Mouse (Mus musculus) G1E (cell line): Measurements from ENCODE around the gene Trappc6a. TPM values are rescaled to one million over a fixed set of nuclear protein-coding genes. Genes with fewer than 3 reads are reported as not detected.

Source experiments
- ATAC-seq: 2 replicates; pipeline ENCODE4 v1.8.0; 2016; ENCODE audit warnings: mild to moderate bottlenecking; ENCODE audit not compliant: insufficient number of reproducible peaks, poor library complexity, low FRiP score, severe bottlenecking; ENCODE audit errors: extremely low read depth
- DNase-seq: peaks from one replicate; pipeline ENCODE4 v3.0.0; 2012; ENCODE audit warnings: low spot score
- H3K27me3 ChIP-seq: 2 replicates; pipeline ENCODE4 v1.6.1; 2012; ENCODE audit warnings: mild to moderate bottlenecking, low read length, inconsistent platforms; ENCODE audit not compliant: insufficient read depth
- H3K36me3 ChIP-seq: replicated peaks from 2 replicates; pipeline ENCODE3; 2012; ENCODE audit warnings: mild to moderate bottlenecking, inconsistent platforms
- H3K4me1 ChIP-seq: 2 replicates; pipeline ENCODE4 v1.6.1; 2012; ENCODE audit warnings: low read depth, low read length, inconsistent platforms, mixed read lengths; ENCODE audit not compliant: insufficient read depth
- H3K4me3 ChIP-seq: 2 replicates; pipeline ENCODE4 v1.5.1; 2012; ENCODE audit warnings: low read depth, mild to moderate bottlenecking, inconsistent platforms, low read length, moderate library complexity, mixed read lengths
- H3K9me3 ChIP-seq: replicated peaks from 2 replicates; pipeline ENCODE4 v1.6.1; 2012; ENCODE audit warnings: inconsistent platforms
- CTCF ChIP-seq: IDR thresholded peaks from 2 replicates; pipeline ENCODE4 v1.5.1; 2012; ENCODE audit warnings: low read depth, low read length, inconsistent platforms, mixed read lengths
- GATA1 ChIP-seq: IDR thresholded peaks from 2 replicates; pipeline ENCODE4 v1.6.1; 2012; ENCODE audit warnings: borderline replicate concordance, low read length, inconsistent platforms, mixed read lengths
- GATA2 ChIP-seq: IDR thresholded peaks from 2 replicates; pipeline ENCODE4 v1.6.1; 2012; ENCODE audit warnings: low read depth, low read length, inconsistent platforms, borderline replicate concordance
- POLR2AphosphoS5 ChIP-seq: IDR thresholded peaks from 2 replicates; pipeline ENCODE4 v1.6.1; 2012; ENCODE audit warnings: low read depth, low read length, inconsistent platforms; ENCODE audit not compliant: insufficient replicate concordance
- TAL1 ChIP-seq: conservative IDR thresholded peaks from 2 replicates; pipeline ENCODE4 v1.6.1; 2012; ENCODE audit warnings: low read depth, low read length, inconsistent platforms, mixed read lengths
- polyA plus RNA-seq: library from polyadenylated mRNA; stranded (reverse); fragments of >175 nt; gene quantifications from 2 replicates; pipeline ENCODE4 v1.2.3, GENCODE M21; 2012
- total RNA-seq, 2 experiments: library from RNA; stranded (forward) in 1 of 2; stranded (reverse) in 1 of 2; fragments of 200-1000 nt in 1 of 2; fragments of >200 nt in 1 of 2; fragmentation: Nextera tagmentation in 1 of 2; gene quantifications; 2 replicates each; pipeline ENCODE4 v1.2.3; 2014 to 2017

Trappc6a gene
- total and polyA plus RNA-seq, 3 experiments = 92.8 to 537 (median 141) TPM

DNA sequence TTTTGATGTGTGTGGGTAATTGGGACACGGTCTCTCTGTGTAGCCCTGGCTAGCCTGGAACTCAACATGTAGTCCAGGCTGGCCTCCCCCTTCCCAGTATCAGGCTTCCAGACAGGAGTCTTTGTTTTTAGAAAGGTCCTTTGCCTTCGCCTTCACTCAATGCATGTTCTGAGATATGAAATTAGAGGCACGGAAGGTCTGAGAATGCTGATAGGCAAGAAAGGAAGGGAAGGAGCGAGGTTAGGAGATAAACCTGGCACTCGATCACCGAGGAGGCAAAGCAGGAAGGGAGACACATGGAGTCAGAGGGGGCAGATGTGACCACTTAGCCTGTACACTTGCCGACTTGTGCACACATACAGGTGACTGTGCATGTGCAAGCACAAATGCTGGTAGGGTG, 21.6 kb upstream of the Trappc6a start:
- DNase-seq = no peak
- Histone ChIP-seq H3K4me1 (peaks cover 4% of the 10 kb centered on the region), H3K27me3 (peaks cover 48% of the 10 kb centered on the region), H3K36me3 (no peaks in the 10 kb centered on the region), H3K4me3 (no peak overlapping the region), H3K9me3 (no peaks in the 10 kb centered on the region)
- no peak for TF ChIP-seq CTCF
- no peak for TF ChIP-seq GATA1
- no peak for TF ChIP-seq GATA2
- no peak for TF ChIP-seq TAL1
- no peak for TF ChIP-seq POLR2AphosphoS5
- no peak for ATAC-seq

- ATAC-seq (no peak), DNase-seq (no peak)
- no peak for TF ChIP-seq CTCF
- TF ChIP-seq POLR2AphosphoS5 = no peak
- no peak for TF ChIP-seq GATA2
- TF ChIP-seq GATA1 = no peak
- TF ChIP-seq TAL1 = no peak
- H3K36me3 ChIP-seq = no peaks in the 10 kb centered on the region
- no peak overlapping the region for H3K4me3 ChIP-seq
- peaks cover 3% of the 10 kb centered on the region for H3K4me1 ChIP-seq
- H3K9me3 ChIP-seq = no peaks in the 10 kb centered on the region
- peaks cover 51% of the 10 kb centered on the region for H3K27me3 ChIP-seq
Measured at GRCm38 (mm10) chr7:19489525-19489924, 18.7 kb upstream of the Trappc6a start.

DNA sequence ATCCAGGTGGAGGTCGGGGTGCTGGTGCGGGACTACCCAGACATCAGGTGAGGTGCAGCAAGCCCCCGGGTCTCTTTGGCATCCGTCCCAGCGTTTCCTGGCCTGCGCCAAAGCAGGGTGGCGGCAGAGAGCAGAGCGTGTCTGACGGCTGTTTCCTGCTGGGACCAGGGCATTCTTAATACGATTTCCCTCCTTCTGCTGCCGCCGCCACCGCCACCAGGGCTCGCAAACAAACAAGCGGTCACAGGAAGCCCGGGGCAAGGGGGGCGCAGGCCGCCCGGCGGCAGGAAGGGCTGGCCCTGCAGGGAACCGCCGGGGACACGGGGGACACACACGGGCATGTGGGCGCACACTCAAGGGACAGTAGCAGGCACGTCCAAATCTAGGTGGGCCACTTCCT, 16.5 kb upstream of the Trappc6a start:
- Histone ChIP-seq H3K27me3 (peaks cover 63% of the 10 kb centered on the region), H3K4me3 (no peak overlapping the region), H3K4me1 (no peaks in the 10 kb centered on the region), H3K9me3 (no peaks in the 10 kb centered on the region), H3K36me3 (no peaks in the 10 kb centered on the region)
- no peak for TF ChIP-seq POLR2AphosphoS5
- TF ChIP-seq GATA2 = no peak
- no peak for TF ChIP-seq CTCF
- DNase-seq (no peak), ATAC-seq (no peak)

DNA sequence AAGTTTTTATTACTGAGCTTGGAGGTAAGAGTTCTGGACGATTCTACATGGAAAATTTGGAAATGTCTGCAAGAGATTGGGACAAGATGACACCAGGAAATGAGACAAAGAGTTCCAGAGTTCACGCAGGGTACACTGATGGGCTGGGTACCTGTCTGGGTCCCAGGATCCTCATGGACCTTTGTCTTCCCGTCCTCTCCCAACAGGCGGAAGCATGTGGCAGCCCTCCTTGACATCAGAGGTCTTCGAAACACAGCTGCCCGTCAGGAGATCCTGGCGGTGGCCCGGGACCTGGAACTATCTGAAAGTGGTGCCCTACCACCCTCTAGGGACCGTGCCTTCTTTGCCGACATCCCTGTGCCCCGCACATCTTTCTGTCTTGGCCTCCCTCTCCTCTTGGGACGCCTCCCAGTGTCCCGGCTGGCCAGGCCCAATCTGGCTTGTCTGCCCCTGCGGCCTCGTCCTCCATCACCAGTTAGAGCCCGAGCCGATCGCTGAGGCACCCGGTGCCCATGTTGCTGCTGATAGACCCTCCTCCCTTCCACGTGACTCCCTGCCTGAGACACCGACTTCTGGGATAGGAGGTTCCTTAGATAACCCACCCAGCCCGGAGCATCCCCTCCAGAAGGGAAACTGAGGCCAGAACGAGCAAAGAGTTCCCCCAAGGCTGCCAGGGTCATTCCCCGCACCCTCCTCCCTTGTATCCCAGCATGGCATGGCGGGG, 13.3 kb upstream of the Trappc6a start:
- H3K36me3 ChIP-seq = no peaks in the 10 kb centered on the region
- no peak for ATAC-seq
- no peak overlapping the region for H3K4me3 ChIP-seq

GRCm38 (mm10) chr7:19495521-19496213, 12.5 kb upstream of the Trappc6a start:
- no peak for TF ChIP-seq TAL1
- no peak for TF ChIP-seq GATA1
- TF ChIP-seq POLR2AphosphoS5 = no peak
- TF ChIP-seq GATA2 = no peak
- TF ChIP-seq CTCF = no peak
- Histone ChIP-seq H3K4me3 (no peak overlapping the region), H3K4me1 (peaks cover 9% of the 10 kb centered on the region), H3K27me3 (peaks cover 56% of the 10 kb centered on the region), H3K36me3 (no peaks in the 10 kb centered on the region), H3K9me3 (no peaks in the 10 kb centered on the region)
- DNase-seq (no peak), ATAC-seq (no peak)

More for the DNA sequence above, 13.3 kb upstream of the Trappc6a start:
- TF ChIP-seq GATA1 (no peak), POLR2AphosphoS5 (no peak), CTCF (no peak), TAL1 (no peak), GATA2 (no peak)
- Histone ChIP-seq H3K27me3 (peaks cover 58% of the 10 kb centered on the region), H3K4me1 (peaks cover 4% of the 10 kb centered on the region), H3K9me3 (no peaks in the 10 kb centered on the region)
- no peak for DNase-seq

- DNase-seq = no peak
- Histone ChIP-seq H3K36me3 (no peaks in the 10 kb centered on the region), H3K27me3 (peaks cover 52% of the 10 kb centered on the region), H3K9me3 (no peaks in the 10 kb centered on the region), H3K4me1 (peaks cover 9% of the 10 kb centered on the region), H3K4me3 (no peak overlapping the region)
- ATAC-seq = no peak
- TF ChIP-seq CTCF (no peak), POLR2AphosphoS5 (no peak), GATA2 (no peak), GATA1 (no peak), TAL1 (no peak)
Measured at GRCm38 (mm10) chr7:19496214-19496555, 12.0 kb upstream of the Trappc6a start.
